Mouse (Mus musculus): ENCODE data around the gene Skida1. TPM values are rescaled to one million over a fixed set of nuclear protein-coding genes. Genes with fewer than 3 reads are reported as not detected.

Skida1 gene
- polyA plus RNA-seq, 1 experiment, result 0.06 TPM

DNA sequence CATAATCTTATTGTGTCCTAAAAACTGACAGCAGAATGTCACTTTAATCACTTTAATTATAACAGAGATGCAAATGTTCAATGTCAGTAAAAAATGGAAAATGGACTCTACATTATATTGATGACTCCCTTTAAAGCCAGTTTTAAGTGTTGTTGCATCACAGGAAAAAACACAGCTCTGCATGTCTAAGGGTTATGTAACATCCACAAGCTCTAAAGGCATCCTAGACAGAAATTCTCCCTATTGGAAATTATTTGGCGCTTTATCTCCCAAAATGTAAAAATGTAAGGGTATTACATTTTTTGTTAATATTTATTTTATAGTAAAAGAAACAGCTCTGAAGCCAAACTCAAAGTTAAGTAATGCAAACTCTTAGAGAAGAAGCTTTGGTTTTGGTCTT is 11.0 kb upstream of the Skida1 start:
- no peak for TF ChIP-seq POLR2A (IDR thresholded peaks at IDR 0.05; ENCODE audit: control insufficient read depth, low read depth, low read length)
- TF ChIP-seq CTCF (IDR thresholded peaks at IDR 0.05; ENCODE audit: control insufficient read depth, insufficient read depth, insufficient replicate concordance, low read depth, low read length), result no peak
- H3K27ac ChIP-seq (ENCODE audit: control insufficient read depth, insufficient read depth, low read depth, low read length), result no peak overlapping the region
- no peaks in the 10 kb centered on the region for H3K27me3 ChIP-seq (ENCODE audit: control insufficient read depth, insufficient read depth, low read length)
- peaks cover 10% of the 10 kb centered on the region for H3K4me1 ChIP-seq (ENCODE audit: control insufficient read depth, insufficient read depth, low read length)
- H3K4me3 ChIP-seq (ENCODE audit: control insufficient read depth, low read depth, low read length), result no peak overlapping the region
- no peaks in the 10 kb centered on the region; the same call in 1 of the 2 replicates for H3K36me3 ChIP-seq (ENCODE audit: control insufficient read depth, insufficient read depth, low read length)

DNA sequence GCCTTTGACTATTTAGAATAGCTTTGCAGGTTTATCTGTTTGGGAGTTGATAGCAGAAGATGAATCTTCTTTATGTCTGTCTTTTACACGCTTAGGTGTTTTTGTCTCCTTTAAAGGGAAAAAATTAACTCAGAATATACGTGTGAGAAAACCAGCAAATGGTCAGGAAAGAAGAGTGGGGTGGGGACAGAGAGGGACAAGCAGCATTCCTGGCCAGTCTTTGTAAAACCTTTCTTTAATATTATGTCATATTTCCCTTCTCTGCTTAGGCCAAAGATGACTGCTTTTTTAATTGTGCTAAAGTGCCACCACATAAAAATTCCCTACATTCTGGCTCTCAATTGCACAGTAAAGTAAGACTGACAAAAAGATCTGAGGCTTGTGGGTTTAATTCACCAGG is 10.2 kb upstream of the Skida1 start:
- H3K4me1 ChIP-seq (ENCODE audit: control insufficient read depth, insufficient read depth, low read length), result peaks cover 10% of the 10 kb centered on the region
- H3K4me3 ChIP-seq (ENCODE audit: control insufficient read depth, low read depth, low read length), result no peak overlapping the region
- no peak overlapping the region for H3K27ac ChIP-seq (ENCODE audit: control insufficient read depth, insufficient read depth, low read depth, low read length)
- H3K27me3 ChIP-seq (ENCODE audit: control insufficient read depth, insufficient read depth, low read length), result no peaks in the 10 kb centered on the region
- TF ChIP-seq CTCF (IDR thresholded peaks at IDR 0.05; ENCODE audit: control insufficient read depth, insufficient read depth, insufficient replicate concordance, low read depth, low read length), result no peak
- no peak for TF ChIP-seq POLR2A (IDR thresholded peaks at IDR 0.05; ENCODE audit: control insufficient read depth, low read depth, low read length)
- no peaks in the 10 kb centered on the region for H3K36me3 ChIP-seq (ENCODE audit: control insufficient read depth, insufficient read depth, low read length)

DNA sequence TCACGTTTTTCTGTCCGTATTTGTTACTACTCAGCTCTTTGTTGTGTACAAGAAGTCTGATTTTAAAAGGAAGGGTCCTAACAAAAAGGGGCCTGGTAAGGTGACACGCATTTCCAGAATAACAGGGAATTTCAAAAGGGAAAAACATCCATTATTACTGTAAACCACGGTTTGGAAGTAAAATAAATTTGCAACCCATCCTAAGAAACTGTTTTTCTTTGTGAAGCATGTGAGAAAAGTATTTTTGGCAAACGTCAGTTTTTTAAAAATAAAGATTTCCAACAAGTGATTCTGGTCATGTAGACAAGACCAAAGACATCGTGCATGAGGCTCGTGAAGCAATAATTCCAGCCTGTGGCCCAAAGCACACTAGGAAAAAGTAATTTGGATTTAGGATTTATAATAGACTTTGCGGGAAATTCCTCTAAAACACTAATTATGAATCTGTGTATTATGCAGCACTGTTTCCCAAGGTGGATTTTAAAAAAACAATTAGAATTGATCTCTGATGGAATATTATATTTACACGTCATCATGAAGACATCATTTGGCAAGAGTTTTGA is 9.4 kb upstream of the Skida1 start:
- Histone ChIP-seq H3K4me3 (ENCODE audit: control insufficient read depth, low read depth, low read length) (no peak overlapping the region), H3K4me1 (ENCODE audit: control insufficient read depth, insufficient read depth, low read length) (peaks cover 10% of the 10 kb centered on the region), H3K27ac (ENCODE audit: control insufficient read depth, insufficient read depth, low read depth, low read length) (no peak overlapping the region; the same call in 1 of the 2 replicates), H3K27me3 (ENCODE audit: control insufficient read depth, insufficient read depth, low read length) (no peaks in the 10 kb centered on the region), H3K36me3 (ENCODE audit: control insufficient read depth, insufficient read depth, low read length) (no peaks in the 10 kb centered on the region)
- TF ChIP-seq POLR2A (IDR thresholded peaks at IDR 0.05; ENCODE audit: control insufficient read depth, low read depth, low read length) (no peak), CTCF (IDR thresholded peaks at IDR 0.05; ENCODE audit: control insufficient read depth, insufficient read depth, insufficient replicate concordance, low read depth, low read length) (no peak)

DNA sequence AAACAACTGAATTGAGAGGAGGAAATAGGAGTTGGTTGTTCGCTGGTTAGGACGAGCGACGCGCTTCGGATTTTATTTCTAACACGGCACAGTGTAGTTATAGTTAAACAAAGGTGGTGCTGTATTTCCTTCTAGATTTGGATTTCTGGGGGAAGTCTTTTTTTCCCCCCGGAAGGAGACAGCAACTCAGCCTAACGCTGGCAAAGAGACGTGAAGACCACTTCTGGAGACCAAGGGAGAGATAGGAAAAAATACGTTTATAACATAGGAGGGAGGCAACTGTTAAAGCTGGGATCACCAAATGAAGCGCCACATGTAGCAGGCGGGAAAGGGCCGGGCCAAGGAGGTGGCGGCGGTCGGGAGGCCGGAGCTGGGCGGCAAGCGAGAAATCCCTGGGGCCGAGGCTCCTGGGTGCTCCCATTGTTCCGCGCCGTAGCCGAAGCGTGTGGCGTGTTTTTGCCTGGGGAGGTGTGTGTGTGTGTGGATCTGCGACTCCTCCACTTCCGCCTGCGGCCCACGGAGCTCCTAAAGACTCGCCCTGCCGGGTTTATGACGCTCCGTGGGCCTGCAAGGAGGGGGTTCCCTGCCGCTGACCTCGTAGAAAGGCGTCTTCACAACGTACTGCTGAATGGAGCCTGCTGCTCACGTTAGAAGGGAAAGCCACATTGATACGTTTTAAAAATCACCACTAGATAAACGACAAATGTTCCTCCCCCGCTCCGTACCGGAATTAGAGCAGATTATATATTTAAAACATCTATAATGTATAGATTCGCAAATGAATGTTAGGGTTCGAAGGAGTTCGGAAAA is 8.7 kb upstream of the Skida1 start:
- peaks cover 10% of the 10 kb centered on the region for H3K4me1 ChIP-seq (ENCODE audit: control insufficient read depth, insufficient read depth, low read length)
- H3K4me3 ChIP-seq (ENCODE audit: control insufficient read depth, low read depth, low read length), result peak overlapping the region; percentile 97
- H3K27ac ChIP-seq (ENCODE audit: control insufficient read depth, insufficient read depth, low read depth, low read length), result peak overlapping the region; percentile 99
- TF ChIP-seq POLR2A (IDR thresholded peaks at IDR 0.05; ENCODE audit: control insufficient read depth, low read depth, low read length), result peak; percentile 23; the same call in 1 of the 2 replicates
- no peak for TF ChIP-seq CTCF (IDR thresholded peaks at IDR 0.05; ENCODE audit: control insufficient read depth, insufficient read depth, insufficient replicate concordance, low read depth, low read length)
- H3K27me3 ChIP-seq (ENCODE audit: control insufficient read depth, insufficient read depth, low read length), result no peaks in the 10 kb centered on the region
- H3K36me3 ChIP-seq (ENCODE audit: control insufficient read depth, insufficient read depth, low read length), result no peaks in the 10 kb centered on the region

DNA sequence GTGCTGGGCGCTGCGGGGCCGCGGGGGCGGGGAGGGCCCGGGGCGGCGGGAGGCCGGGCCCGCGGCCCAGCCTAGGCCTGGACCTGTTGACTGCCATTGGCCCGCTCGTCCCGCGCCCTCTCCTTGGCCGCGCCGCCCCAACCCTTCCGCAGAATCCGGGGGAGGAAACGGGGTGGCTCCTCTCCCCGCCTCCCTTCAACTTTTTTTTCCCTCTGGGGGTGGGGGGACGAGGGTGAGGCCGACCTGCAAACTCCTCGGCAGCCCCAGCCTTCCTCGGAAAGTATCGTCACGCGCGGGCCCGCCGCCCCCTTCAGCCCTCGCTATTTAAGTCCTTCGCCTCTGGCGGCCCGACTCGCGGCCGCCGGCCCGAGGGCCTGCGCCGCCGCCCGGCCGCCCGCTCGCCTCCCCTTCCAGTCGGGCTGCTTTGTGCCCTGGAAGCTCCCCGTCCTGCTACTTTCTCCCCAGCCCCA is 8.0 kb upstream of the Skida1 start:
- H3K4me1 ChIP-seq (ENCODE audit: control insufficient read depth, insufficient read depth, low read length), result peaks cover 10% of the 10 kb centered on the region
- H3K36me3 ChIP-seq (ENCODE audit: control insufficient read depth, insufficient read depth, low read length), result no peaks in the 10 kb centered on the region
- no peak for TF ChIP-seq CTCF (IDR thresholded peaks at IDR 0.05; ENCODE audit: control insufficient read depth, insufficient read depth, insufficient replicate concordance, low read depth, low read length)
- TF ChIP-seq POLR2A (IDR thresholded peaks at IDR 0.05; ENCODE audit: control insufficient read depth, low read depth, low read length), result peak; percentile 70; the same call in 1 of the 2 replicates
- peak overlapping the region; percentile 99 for H3K27ac ChIP-seq (ENCODE audit: control insufficient read depth, insufficient read depth, low read depth, low read length)
- H3K4me3 ChIP-seq (ENCODE audit: control insufficient read depth, low read depth, low read length), result peak overlapping the region; percentile 97
- no peaks in the 10 kb centered on the region for H3K27me3 ChIP-seq (ENCODE audit: control insufficient read depth, insufficient read depth, low read length)

DNA sequence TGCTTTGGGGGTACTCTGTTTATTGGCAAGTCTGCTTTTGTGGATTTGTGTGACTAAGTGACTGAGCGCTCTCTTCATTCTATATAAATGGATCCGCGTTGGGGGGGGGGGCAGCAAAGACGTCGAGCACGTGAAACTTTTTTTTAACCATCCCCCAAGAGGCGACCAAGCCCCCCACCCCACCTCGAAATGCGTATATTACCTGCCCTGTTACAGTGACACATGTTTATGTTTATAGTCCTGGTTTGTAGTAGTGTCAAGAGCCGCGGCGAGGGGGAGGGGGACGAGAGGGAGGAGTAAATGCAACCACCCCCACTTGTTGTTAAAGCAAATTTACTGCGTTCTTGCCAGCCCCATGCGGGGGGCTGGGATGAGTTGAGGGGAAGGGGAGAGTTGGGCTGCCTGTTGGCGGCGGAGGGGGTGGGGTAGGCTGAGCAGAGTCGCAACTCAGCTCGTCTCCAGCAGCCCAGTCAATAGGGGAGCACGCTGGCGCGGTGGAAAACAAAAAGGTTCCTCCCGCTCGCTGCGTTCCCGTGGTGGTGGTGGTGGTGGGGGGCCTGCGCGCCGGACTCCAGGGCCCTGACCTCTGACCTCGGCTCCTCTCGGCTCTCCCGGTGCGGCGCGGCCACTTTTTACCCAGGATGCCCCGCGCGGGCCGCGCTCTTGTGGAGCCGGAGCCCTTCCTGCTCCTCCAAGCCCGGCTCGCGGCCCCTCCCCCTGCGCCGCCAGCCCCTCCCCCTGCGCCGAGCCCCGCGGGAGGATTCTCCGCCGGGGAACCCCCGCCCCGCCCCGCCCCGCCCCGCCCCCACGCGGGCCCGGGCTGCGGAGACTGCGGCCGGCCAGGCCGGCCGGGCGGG is 7.3 kb upstream of the Skida1 start:
- Histone ChIP-seq H3K4me1 (ENCODE audit: control insufficient read depth, insufficient read depth, low read length) (peaks cover 10% of the 10 kb centered on the region), H3K27ac (ENCODE audit: control insufficient read depth, insufficient read depth, low read depth, low read length) (peak overlapping the region; percentile 85), H3K4me3 (ENCODE audit: control insufficient read depth, low read depth, low read length) (peak overlapping the region; percentile 95), H3K27me3 (ENCODE audit: control insufficient read depth, insufficient read depth, low read length) (no peaks in the 10 kb centered on the region), H3K36me3 (ENCODE audit: control insufficient read depth, insufficient read depth, low read length) (no peaks in the 10 kb centered on the region)
- TF ChIP-seq POLR2A (IDR thresholded peaks at IDR 0.05; ENCODE audit: control insufficient read depth, low read depth, low read length), result no peak; the same call in 1 of the 2 replicates
